8 mouse cellular contexts compared by ENCODE assay signal in genomic region chr17:12290735-12291134, GRCm38 (mm10). TPM values are rescaled to one million over a fixed set of nuclear protein-coding genes. Genes with fewer than 3 reads are reported as not detected.
DNase-seq lines count a peak whose midpoint lies in the region; ATAC-seq and TF ChIP-seq lines count a peak whose summit lies in the region.

No protein-coding gene starts in this region.

- no peaks in the 10 kb centered on the region for H3K27me3 ChIP-seq in kidney, embryonic 14.5 days (ENCODE audit: control insufficient read depth, insufficient read depth, low read length)
- no peaks in the 10 kb centered on the region for H3K27me3 ChIP-seq in kidney, embryonic 15.5 days
- H3K27me3 ChIP-seq in thymus, adult 2 months (ENCODE audit: control insufficient read depth, insufficient read depth, low read length): no peaks in the 10 kb centered on the region

- no peaks in the 10 kb centered on the region for H3K9me3 ChIP-seq in kidney, embryonic 14.5 days (ENCODE audit: control insufficient read depth, low read length)
- 0 out of 2 replicates have a peak, but pooled peaks cover 4% of the 10 kb centered on the region for H3K9me3 ChIP-seq in kidney, embryonic 15.5 days (replicated peaks)

- DNase-seq in adrenal gland, postnatal 36 days: peak; percentile 32 to 51
- DNase-seq in frontal cortex, postnatal 10 days (ENCODE audit: low spot score in 2 of 2): peak; percentile 55 to 56
- peak; percentile 73 for DNase-seq in lung, postnatal 10 days
- DNase-seq in right cerebral cortex, postnatal 4 days: peak; percentile 41
- DNase-seq in thymus, adult 2 months: no peak
- DNase-seq in urinary bladder, postnatal 14 days (ENCODE audit: low spot score): no peak

- H3K36me3 ChIP-seq in kidney, embryonic 14.5 days (ENCODE audit: control insufficient read depth, insufficient read depth, low read length): no peaks in the 10 kb centered on the region
- peaks cover 12% of the 10 kb centered on the region for H3K36me3 ChIP-seq in kidney, embryonic 15.5 days
- no peaks in the 10 kb centered on the region for H3K36me3 ChIP-seq in thymus, adult 2 months (ENCODE audit: control insufficient read depth, insufficient read depth, low read length)

- H3K4me2 ChIP-seq in kidney, embryonic 14.5 days (replicated peaks; ENCODE audit: low read depth, low read length): no peak overlapping the region
- H3K4me2 ChIP-seq in kidney, embryonic 15.5 days: no peak overlapping the region

- 40% methylated on average over 10 of the region's 10 CpGs for WGBS in kidney, embryonic 14.5 days
- 33% methylated on average over 10 of the region's 10 CpGs for WGBS in kidney, embryonic 15.5 days
- WGBS in thymus, adult 2 months: 91% methylated on average over 10 of the region's 10 CpGs

- H3K9ac ChIP-seq in kidney, embryonic 14.5 days (ENCODE audit: low read depth, low read length): no peak overlapping the region
- H3K9ac ChIP-seq in kidney, embryonic 15.5 days: no peak overlapping the region

- peak; percentile 82; the same call in 1 of the 2 replicates for ATAC-seq in kidney, embryonic 14.5 days (ENCODE audit: low FRiP score, low TSS enrichment)
- ATAC-seq in kidney, embryonic 15.5 days (replicated peaks; ENCODE audit: low FRiP score): no peak

- H3K27ac ChIP-seq in kidney, embryonic 14.5 days (ENCODE audit: low read depth, low read length): no peak overlapping the region
- H3K27ac ChIP-seq in kidney, embryonic 15.5 days: no peak overlapping the region
- no peak overlapping the region for H3K27ac ChIP-seq in thymus, adult 2 months (ENCODE audit: control insufficient read depth, insufficient read depth, low read length)

- no peak overlapping the region for H3K4me3 ChIP-seq in kidney, embryonic 14.5 days (ENCODE audit: low read length)
- H3K4me3 ChIP-seq in kidney, embryonic 15.5 days (replicated peaks): no peak overlapping the region
- H3K4me3 ChIP-seq in thymus, adult 2 months (ENCODE audit: control insufficient read depth, insufficient read depth, low read length): no peak overlapping the region

- H3K4me1 ChIP-seq in kidney, embryonic 14.5 days (ENCODE audit: control insufficient read depth, insufficient read depth, low read length): peaks cover 9% of the 10 kb centered on the region
- peaks cover 31% of the 10 kb centered on the region for H3K4me1 ChIP-seq in kidney, embryonic 15.5 days
- H3K4me1 ChIP-seq in thymus, adult 2 months (replicated peaks; ENCODE audit: control insufficient read depth, insufficient read depth, low read length): no peaks in the 10 kb centered on the region

- TF ChIP-seq POLR2A in thymus, adult 2 months (IDR thresholded peaks at IDR 0.05; ENCODE audit: control insufficient read depth, extremely low read depth, insufficient read depth, low read length, poor library complexity): no peak

- TF ChIP-seq CTCF in thymus, adult 2 months (IDR thresholded peaks at IDR 0.05; ENCODE audit: borderline replicate concordance, control insufficient read depth, extremely low read depth, insufficient read depth, low read length, poor library complexity): no peak

RNA-seq across cellular contexts. Expression of gene Map3k4, which starts 27.9 kb away (rescaled TPM):
- 46.4 and 53.0 TPM in 2 replicates for polyA plus RNA-seq in kidney, embryonic 14.5 days (2014; fragmentation: Nextera tagmentation; extraction: Ambion mirVana)
- 46.9 and 50.2 TPM in 2 replicates for polyA plus RNA-seq in kidney, embryonic 15.5 days (2015; fragmentation: Nextera tagmentation; extraction: Ambion mirVana)
- total RNA-seq in adrenal gland, postnatal 36 days (2021): 10 to 100 TPM; 20.1 to 27.4 TPM
- polyA plus RNA-seq in thymus, adult 2 months (2012; rRNA removed): 27.7 and 43.4 TPM in 2 replicates

Comparison
In these comparisons a context has a peak if more than half of its experiments do, and no peak if none do; other contexts are left out.
1. DNase-seq: peak in adrenal gland, postnatal 36 days (2 of 2), frontal cortex, postnatal 10 days (2 of 2), lung, postnatal 10 days (single experiment) and right cerebral cortex, postnatal 4 days (single experiment); none in thymus, adult 2 months (single experiment) and urinary bladder, postnatal 14 days (single experiment).